Mouse (Mus musculus) E14TG2a.4 (cell line): ENCODE measurements around the gene Slu7.

Experiments
- CTCF ChIP-seq: conservative IDR thresholded peaks from 2 replicates; pipeline ENCODE4 v1.5.1; 2014; ENCODE audit warnings: low read length
- POU5F1 ChIP-seq: IDR thresholded peaks from 2 replicates; pipeline ENCODE4 v1.6.1; 2014; ENCODE audit warnings: low read length, borderline replicate concordance

DNA sequence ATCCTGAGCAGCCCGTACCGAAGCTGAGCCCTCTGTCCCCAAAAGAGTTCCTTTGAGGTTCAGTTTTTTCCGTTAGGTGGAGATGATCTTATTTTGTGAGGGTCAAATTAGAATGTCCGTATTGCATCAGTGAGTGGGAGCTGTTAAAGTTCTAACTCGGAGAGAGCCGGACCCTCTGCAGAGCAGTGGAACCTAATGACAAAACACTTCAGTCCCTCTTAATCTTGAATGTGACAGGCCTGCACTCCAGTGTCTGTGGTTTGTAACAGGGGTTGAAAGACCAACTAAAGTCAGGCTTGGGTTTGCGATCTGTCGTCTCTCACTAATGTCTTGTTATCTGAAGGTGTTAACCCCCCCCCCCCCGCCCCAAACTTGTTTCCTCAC lies 472 bp downstream of the Slu7 start:
- TF ChIP-seq CTCF: no peak
- TF ChIP-seq POU5F1: no peak
